Mouse (Mus musculus) midbrain, embryonic 14.5 days (tissue): ENCODE measurements at regions not wholly inside any gene's neighbourhood (a gene's known extent, or its start where the extent isn't known, plus 50 kb on each side); places are given as distances from the start of the nearest gene placed in this dataset.

Experiments used
- ATAC-seq: fragments of 200-750 bp; cut with Nextera tagmentation; 2 replicates; pipeline ENCODE4 v1.8.0; 2017; ENCODE audit warnings: moderate number of reproducible peaks, moderate library complexity; ENCODE audit not compliant: low FRiP score, low TSS enrichment
- DNase-seq: peaks from one replicate; pipeline ENCODE4 v3.0.0-alpha.2; 2015
- H3K27ac ChIP-seq: fragments of 300-500 bp; sonication (generic); replicated peaks from 2 replicates; pipeline ENCODE4 v1.5.1; 2014; ENCODE audit warnings: mild to moderate bottlenecking, low read depth, low read length, moderate library complexity
- H3K27me3 ChIP-seq: fragments of 300-500 bp; sonication (generic); 2 replicates; pipeline ENCODE4 v1.6.1; 2014; ENCODE audit warnings: low read length, control low read depth, mixed read lengths; ENCODE audit not compliant: control insufficient read depth, insufficient read depth
- H3K36me3 ChIP-seq: fragments of 300-500 bp; sonication (generic); 2 replicates; pipeline ENCODE4 v1.6.1; 2014; ENCODE audit warnings: low read length, control low read depth; ENCODE audit not compliant: control insufficient read depth, insufficient read depth
- H3K4me1 ChIP-seq: fragments of 300-500 bp; sonication (generic); 2 replicates; pipeline ENCODE4 v1.6.1; 2014; ENCODE audit warnings: mild to moderate bottlenecking, antibody characterized with exemption, low read length, control low read depth; ENCODE audit not compliant: control insufficient read depth, insufficient read depth
- H3K4me2 ChIP-seq: fragments of 300-500 bp; sonication (generic); 2 replicates; pipeline ENCODE4 v1.6.1; 2014; ENCODE audit warnings: mild to moderate bottlenecking, low read length, moderate library complexity
- H3K4me3 ChIP-seq: fragments of 300-500 bp; sonication (generic); replicated peaks from 2 replicates; pipeline ENCODE4 v1.5.1; 2014; ENCODE audit warnings: low read depth, low read length
- H3K9ac ChIP-seq: fragments of 300-500 bp; sonication (generic); replicated peaks from 2 replicates; pipeline ENCODE4 v1.6.1; 2014; ENCODE audit warnings: mild to moderate bottlenecking, low read length, moderate library complexity
- H3K9me3 ChIP-seq: fragments of 300-500 bp; sonication (generic); 2 replicates; pipeline ENCODE4 v1.6.1; 2016; ENCODE audit warnings: low read length, control low read depth, mixed read lengths; ENCODE audit not compliant: control insufficient read depth
- WGBS: fragments of 180-500 bp; shearing (Covaris S2); extraction: QIAGEN DNeasy Blood & Tissue Kit; methylation state at CpG from one replicate; pipeline ENCODE4 v1.1.7; 2014; 5-methylcytosine and 5-hydroxymethylcytosine counted together

DNA sequence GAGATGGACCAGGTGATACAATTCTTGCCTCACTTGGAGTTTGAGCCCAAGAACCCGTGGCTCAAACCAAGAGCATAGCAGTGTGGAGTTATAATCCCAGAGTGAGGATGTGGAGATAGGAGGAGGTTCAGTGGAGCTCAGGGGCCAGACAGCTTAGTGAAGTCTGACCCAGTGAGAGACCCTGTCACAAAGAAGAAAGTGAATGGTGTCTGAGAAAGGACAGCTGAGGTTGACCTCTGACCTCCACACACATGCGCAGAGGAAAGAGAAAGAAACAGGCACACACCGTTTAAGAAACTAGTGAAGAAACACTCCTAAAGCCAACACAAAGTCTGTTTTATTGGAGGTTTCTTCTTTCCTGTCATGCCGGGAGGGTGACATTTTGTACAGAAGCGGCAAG lies 124.7 kb upstream of the Mkln1 start:
- no peak for ATAC-seq
- WGBS = 27% methylated on average over 5 of the region's 5 CpGs
- Histone ChIP-seq H3K4me3 (no peak overlapping the region), H3K9ac (no peak overlapping the region), H3K9me3 (no peaks in the 10 kb centered on the region), H3K36me3 (no peaks in the 10 kb centered on the region), H3K27me3 (no peaks in the 10 kb centered on the region), H3K4me2 (no peak overlapping the region), H3K27ac (no peak overlapping the region), H3K4me1 (no peaks in the 10 kb centered on the region)
- no peak for DNase-seq

DNA sequence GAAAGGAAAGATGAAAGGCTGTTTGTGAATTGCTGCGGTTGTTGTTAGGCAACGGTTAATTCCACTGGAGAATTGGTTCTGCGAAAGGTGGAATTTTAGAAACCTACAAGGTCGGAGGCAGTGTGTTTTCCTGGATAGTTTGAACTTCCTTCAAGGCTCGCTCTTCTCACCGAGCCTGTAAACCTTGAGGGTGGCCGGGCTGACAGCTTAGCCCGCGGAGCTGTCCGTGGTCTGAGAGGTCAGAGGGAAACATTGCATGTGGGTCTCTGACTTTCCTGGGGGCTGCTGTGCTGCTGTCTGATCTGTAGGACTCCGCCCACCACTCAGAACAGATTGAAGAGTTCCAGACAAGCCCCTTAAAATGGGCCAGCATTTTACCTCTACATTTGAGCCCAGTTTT lies 124.3 kb upstream of the Mkln1 start:
- Histone ChIP-seq H3K9ac (no peak overlapping the region), H3K9me3 (no peaks in the 10 kb centered on the region), H3K4me1 (no peaks in the 10 kb centered on the region), H3K4me3 (no peak overlapping the region), H3K36me3 (no peaks in the 10 kb centered on the region), H3K4me2 (no peak overlapping the region), H3K27ac (no peak overlapping the region), H3K27me3 (no peaks in the 10 kb centered on the region)
- WGBS = 28% methylated on average over 11 of the region's 11 CpGs
- DNase-seq (no peak), ATAC-seq (no peak)

DNA sequence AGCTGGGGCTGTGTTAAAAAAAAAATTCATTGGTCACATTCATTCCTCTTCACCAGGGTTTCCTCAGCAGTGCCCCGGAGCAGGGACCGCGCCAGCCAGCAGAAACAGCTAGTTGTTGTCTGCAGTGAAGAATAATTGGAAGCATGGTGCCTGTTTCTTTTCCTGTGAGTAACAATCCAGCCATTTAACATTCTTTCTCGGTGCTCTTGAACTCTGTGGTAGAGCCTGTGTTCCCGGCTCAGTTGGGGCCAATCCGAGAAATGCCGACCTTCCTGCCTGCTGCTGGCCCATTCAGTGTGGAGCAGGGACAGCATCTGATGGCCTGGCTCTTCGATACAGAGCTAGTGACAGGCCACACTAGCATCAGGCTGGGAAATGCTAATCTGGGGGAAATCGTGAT lies 120.7 kb upstream of the Mkln1 start:
- Histone ChIP-seq H3K4me2 (no peak overlapping the region), H3K9me3 (no peaks in the 10 kb centered on the region), H3K4me3 (no peak overlapping the region), H3K36me3 (no peaks in the 10 kb centered on the region), H3K27me3 (no peaks in the 10 kb centered on the region), H3K4me1 (no peaks in the 10 kb centered on the region), H3K27ac (no peak overlapping the region), H3K9ac (no peak overlapping the region)
- DNase-seq = no peak
- no peak for ATAC-seq
- WGBS = 71% methylated on average over 9 of the region's 9 CpGs

DNA sequence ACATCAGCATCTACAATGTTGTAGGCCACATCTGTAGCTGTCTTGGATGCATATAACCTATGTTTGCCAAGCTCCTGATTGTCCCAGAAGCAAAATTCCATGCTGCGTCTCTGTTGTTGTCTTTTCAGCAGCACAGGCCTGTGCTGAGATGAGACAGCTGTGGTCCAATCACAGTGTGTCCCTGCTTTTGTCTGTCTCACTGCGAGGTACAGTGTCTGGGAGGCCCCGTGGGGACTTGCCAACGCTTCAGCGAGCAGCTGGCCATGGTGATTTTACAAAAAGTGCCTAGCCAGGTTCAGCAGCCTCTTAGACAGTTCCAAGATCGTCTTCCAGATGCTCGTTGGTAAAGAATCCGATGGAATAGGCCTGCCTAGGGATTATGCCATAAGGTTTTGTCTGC lies 114.6 kb upstream of the Mkln1 start:
- Histone ChIP-seq H3K9me3 (no peaks in the 10 kb centered on the region), H3K4me1 (0 out of 2 replicates have a peak, but pooled peaks cover 6% of the 10 kb centered on the region), H3K36me3 (no peaks in the 10 kb centered on the region), H3K4me2 (no peak overlapping the region), H3K9ac (no peak overlapping the region), H3K4me3 (no peak overlapping the region), H3K27me3 (no peaks in the 10 kb centered on the region), H3K27ac (no peak overlapping the region)
- 46% methylated on average over 8 of the region's 8 CpGs for WGBS
- ATAC-seq = no peak
- no peak for DNase-seq

DNA sequence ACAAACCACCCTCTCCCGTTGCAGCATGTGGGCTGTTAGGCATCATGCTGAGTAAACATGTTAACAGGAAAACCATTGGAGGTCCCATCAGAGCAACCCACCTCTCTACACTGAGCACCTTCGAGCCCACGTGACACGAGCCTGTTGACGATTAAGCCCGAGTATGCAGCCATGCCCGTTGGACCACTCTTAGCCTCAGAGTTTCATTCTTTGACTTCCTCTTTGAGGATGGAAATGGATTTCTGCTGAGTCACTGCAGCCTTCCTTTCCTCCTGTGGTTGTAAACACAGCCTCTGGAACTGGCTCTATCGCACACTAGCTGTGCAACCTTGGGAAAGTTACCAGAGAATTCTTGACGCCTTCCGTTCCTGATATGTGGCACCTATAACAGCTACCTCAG lies 114.1 kb upstream of the Mkln1 start:
- 84% methylated on average over 10 of the region's 10 CpGs for WGBS
- Histone ChIP-seq H3K4me2 (no peak overlapping the region), H3K9ac (no peak overlapping the region), H3K4me3 (no peak overlapping the region), H3K4me1 (0 out of 2 replicates have a peak, but pooled peaks cover 6% of the 10 kb centered on the region), H3K36me3 (no peaks in the 10 kb centered on the region), H3K27me3 (no peaks in the 10 kb centered on the region), H3K27ac (no peak overlapping the region), H3K9me3 (no peaks in the 10 kb centered on the region)
- no peak for DNase-seq
- no peak for ATAC-seq

DNA sequence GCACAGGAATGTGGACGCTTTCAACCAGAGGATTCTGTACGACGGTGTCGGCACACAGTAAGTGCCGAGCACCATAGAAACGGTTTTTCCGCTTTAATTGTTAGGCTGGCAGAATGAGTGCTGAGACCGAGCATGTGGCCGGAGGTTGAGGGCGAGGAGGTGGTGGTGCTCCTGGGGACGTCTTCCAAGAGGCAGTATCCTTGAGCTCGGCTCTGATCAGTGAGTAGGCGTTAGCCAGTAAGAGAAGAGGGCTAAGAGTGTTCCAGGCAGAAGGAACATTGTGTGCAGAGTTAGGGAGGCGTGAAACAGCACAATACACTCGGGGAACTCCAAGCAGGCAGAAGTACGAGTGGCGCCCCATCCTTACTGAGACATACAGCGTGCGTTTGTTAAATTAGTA lies 113.5 kb upstream of the Mkln1 start:
- H3K27me3 ChIP-seq = no peaks in the 10 kb centered on the region
- no peak for ATAC-seq
- 76% methylated on average over 19 of the region's 19 CpGs for WGBS

DNA sequence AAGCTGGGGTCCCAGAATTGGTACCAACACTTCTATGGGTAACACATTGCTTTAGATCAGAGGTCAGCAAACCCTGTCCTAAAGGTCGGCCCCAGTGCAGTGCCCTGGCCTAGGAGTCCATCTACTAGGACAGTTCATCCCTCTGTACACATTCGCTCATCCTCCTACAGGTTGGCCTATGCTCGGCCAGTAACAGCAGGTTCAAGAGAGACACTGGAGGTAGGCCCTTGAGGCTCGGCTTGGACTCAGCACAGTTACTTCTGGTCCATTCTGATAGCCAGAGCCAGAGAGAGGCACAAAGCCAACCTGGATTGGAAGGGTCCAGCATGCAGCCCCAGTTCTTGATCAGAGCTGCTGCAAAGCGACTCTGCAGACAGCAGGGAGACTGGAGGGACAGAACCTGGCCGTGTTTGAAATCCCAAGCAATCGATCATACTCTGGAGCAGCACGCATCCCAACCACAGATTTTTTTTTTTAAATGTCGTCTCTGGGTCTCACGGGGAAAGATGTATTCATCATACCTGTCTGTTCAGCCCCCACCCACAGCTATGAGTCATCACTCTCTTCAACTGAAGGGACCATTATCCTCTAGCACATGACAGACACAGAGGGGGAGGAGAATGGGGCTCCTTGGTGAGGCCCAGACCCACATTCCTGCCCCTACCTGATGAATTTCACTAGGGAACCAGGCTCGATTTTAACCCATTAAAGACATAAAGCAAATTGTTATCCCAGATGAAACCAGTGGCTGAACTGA lies 112.4 kb upstream of the Mkln1 start:
- DNase-seq (no peak), ATAC-seq (no peak)
- Histone ChIP-seq H3K4me1 (0 out of 2 replicates have a peak, but pooled peaks cover 6% of the 10 kb centered on the region), H3K4me3 (no peak overlapping the region), H3K27me3 (no peaks in the 10 kb centered on the region), H3K9ac (no peak overlapping the region), H3K9me3 (no peaks in the 10 kb centered on the region), H3K27ac (no peak overlapping the region), H3K36me3 (no peaks in the 10 kb centered on the region), H3K4me2 (no peak overlapping the region)
- WGBS = 91% methylated on average over 11 of the region's 11 CpGs

More for the DNA sequence above, 113.5 kb upstream of the Mkln1 start:
- H3K4me3 ChIP-seq = no peak overlapping the region
- H3K4me2 ChIP-seq = no peak overlapping the region
- no peak for DNase-seq
- no peaks in the 10 kb centered on the region for H3K9me3 ChIP-seq
- H3K27ac ChIP-seq = no peak overlapping the region
- H3K9ac ChIP-seq = no peak overlapping the region
- H3K36me3 ChIP-seq = no peaks in the 10 kb centered on the region
- H3K4me1 ChIP-seq = 0 out of 2 replicates have a peak, but pooled peaks cover 6% of the 10 kb centered on the region

DNA sequence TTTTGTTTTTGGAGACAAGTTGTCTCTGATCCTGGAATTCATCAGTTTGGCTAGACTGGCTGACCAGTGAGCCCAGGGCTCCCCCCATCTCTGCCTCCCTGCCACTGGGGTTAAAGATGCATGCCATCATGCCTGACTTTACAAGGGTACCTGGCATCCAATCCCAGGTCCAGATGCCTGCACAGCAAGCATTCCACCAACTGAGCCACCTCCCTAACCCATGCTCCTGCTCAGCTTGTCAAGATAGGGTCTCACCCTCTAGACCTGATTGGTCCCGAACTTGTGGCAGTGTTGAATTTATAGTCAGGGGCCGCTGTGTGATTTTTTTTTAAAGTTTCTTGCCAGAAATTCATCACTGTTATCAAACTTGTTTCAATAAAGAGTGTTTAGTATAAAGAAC lies 111.4 kb upstream of the Mkln1 start:
- no peaks in the 10 kb centered on the region for H3K36me3 ChIP-seq
- no peak overlapping the region for H3K9ac ChIP-seq
- no peaks in the 10 kb centered on the region for H3K9me3 ChIP-seq
- DNase-seq (no peak), ATAC-seq (no peak)
- no peak overlapping the region for H3K4me2 ChIP-seq
- H3K4me3 ChIP-seq = no peak overlapping the region
- H3K27me3 ChIP-seq = no peaks in the 10 kb centered on the region
- no peak overlapping the region for H3K27ac ChIP-seq
- 0 out of 2 replicates have a peak, but pooled peaks cover 6% of the 10 kb centered on the region for H3K4me1 ChIP-seq
- 93% methylated on average over 2 of the region's 2 CpGs for WGBS

DNA sequence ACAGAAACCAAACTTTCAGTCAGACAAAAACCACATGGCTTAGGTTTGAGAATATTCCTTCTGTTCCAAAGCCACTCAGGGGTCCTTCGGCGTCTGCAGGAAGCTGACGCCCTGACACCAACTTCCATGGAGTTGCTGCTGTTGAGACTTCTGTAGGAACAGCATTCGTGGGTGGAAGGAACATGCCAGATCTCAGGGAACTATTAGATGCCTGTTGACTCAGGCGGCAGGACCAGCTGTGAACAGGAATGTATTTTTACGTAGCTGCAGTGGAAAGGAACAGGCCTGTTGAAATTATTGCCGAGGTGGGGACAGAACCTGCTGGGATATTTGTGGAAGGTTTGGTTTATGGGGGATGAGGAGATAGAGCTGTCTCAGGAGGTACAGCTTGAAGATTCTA lies 110.8 kb upstream of the Mkln1 start:
- Histone ChIP-seq H3K4me1 (0 out of 2 replicates have a peak, but pooled peaks cover 6% of the 10 kb centered on the region), H3K9ac (no peak overlapping the region), H3K9me3 (no peaks in the 10 kb centered on the region), H3K4me2 (no peak overlapping the region), H3K27me3 (no peaks in the 10 kb centered on the region), H3K36me3 (no peaks in the 10 kb centered on the region), H3K27ac (no peak overlapping the region), H3K4me3 (no peak overlapping the region)
- DNase-seq (no peak), ATAC-seq (no peak)
- 86% methylated on average over 7 of the region's 7 CpGs for WGBS
